Mouse (Mus musculus) hindbrain, embryonic 11.5 days (tissue): ENCODE results near the gene Ccdc69. TPM values are rescaled to one million over a fixed set of nuclear protein-coding genes. Genes with fewer than 3 reads are reported as not detected.
"Not testable (repeated sequence)": the region's sequence is repeated elsewhere in the genome, so short reads cannot be mapped to it uniquely, and the experiment has no call there.

Experiments used
- ATAC-seq: fragments of 200-750 bp; cut with Nextera tagmentation; 2 replicates; pipeline ENCODE4 v1.8.0; 2017; ENCODE audit warnings: mild to moderate bottlenecking, moderate TSS enrichment, moderate library complexity; ENCODE audit not compliant: low FRiP score
- DNase-seq: peaks from one replicate; pipeline ENCODE4 v3.0.0-alpha.2; 2015; ENCODE audit warnings: low spot score
- H3K27ac ChIP-seq: fragments of 300-500 bp; sonication (generic); 2 replicates; pipeline ENCODE4 v1.5.1; 2014; ENCODE audit warnings: mild to moderate bottlenecking, low read depth, low read length
- H3K27me3 ChIP-seq: fragments of 300-500 bp; sonication (generic); 2 replicates; pipeline ENCODE4 v1.6.1; 2014; ENCODE audit warnings: mild to moderate bottlenecking, low read length, moderate library complexity, mixed read lengths; ENCODE audit not compliant: control insufficient read depth, insufficient read depth
- H3K36me3 ChIP-seq: fragments of 300-500 bp; sonication (generic); 2 replicates; pipeline ENCODE4 v1.6.1; 2014; ENCODE audit warnings: mild to moderate bottlenecking, low read length, moderate library complexity, mixed read lengths; ENCODE audit not compliant: control insufficient read depth, insufficient read depth
- H3K4me1 ChIP-seq: fragments of 300-500 bp; sonication (generic); replicated peaks from 2 replicates; pipeline ENCODE4 v1.6.1; 2014; ENCODE audit warnings: low read length, mixed read lengths; ENCODE audit not compliant: control insufficient read depth, insufficient read depth
- H3K4me2 ChIP-seq: fragments of 300-500 bp; sonication (generic); replicated peaks from 2 replicates; pipeline ENCODE4 v1.6.1; 2014; ENCODE audit warnings: mild to moderate bottlenecking, low read depth, low read length
- H3K4me3 ChIP-seq: fragments of 300-500 bp; sonication (generic); 2 replicates; pipeline ENCODE4 v1.5.1; 2014; ENCODE audit warnings: low read depth, low read length
- H3K9ac ChIP-seq: fragments of 300-500 bp; sonication (generic); 2 replicates; pipeline ENCODE4 v1.6.1; 2014; ENCODE audit warnings: low read depth, low read length
- H3K9me3 ChIP-seq: fragments of 300-500 bp; sonication (generic); 2 replicates; pipeline ENCODE4 v1.6.1; 2016; ENCODE audit warnings: low read length; ENCODE audit not compliant: control insufficient read depth
- WGBS: fragments of 180-500 bp; shearing (Covaris S2); extraction: QIAGEN DNeasy Blood & Tissue Kit; methylation state at CpG from one replicate; pipeline ENCODE4 v1.1.7; 2014; 5-methylcytosine and 5-hydroxymethylcytosine counted together
- polyA plus RNA-seq: library from polyadenylated mRNA; unstranded; fragments of >200 nt; fragmentation: Nextera tagmentation; extraction: Ambion mirVana; gene quantifications from 2 replicates; pipeline ENCODE4 v1.2.1, GENCODE M21; 2014

Gene Ccdc69
- 0.36 and 1.1 TPM in 2 replicates for polyA plus RNA-seq

DNA sequence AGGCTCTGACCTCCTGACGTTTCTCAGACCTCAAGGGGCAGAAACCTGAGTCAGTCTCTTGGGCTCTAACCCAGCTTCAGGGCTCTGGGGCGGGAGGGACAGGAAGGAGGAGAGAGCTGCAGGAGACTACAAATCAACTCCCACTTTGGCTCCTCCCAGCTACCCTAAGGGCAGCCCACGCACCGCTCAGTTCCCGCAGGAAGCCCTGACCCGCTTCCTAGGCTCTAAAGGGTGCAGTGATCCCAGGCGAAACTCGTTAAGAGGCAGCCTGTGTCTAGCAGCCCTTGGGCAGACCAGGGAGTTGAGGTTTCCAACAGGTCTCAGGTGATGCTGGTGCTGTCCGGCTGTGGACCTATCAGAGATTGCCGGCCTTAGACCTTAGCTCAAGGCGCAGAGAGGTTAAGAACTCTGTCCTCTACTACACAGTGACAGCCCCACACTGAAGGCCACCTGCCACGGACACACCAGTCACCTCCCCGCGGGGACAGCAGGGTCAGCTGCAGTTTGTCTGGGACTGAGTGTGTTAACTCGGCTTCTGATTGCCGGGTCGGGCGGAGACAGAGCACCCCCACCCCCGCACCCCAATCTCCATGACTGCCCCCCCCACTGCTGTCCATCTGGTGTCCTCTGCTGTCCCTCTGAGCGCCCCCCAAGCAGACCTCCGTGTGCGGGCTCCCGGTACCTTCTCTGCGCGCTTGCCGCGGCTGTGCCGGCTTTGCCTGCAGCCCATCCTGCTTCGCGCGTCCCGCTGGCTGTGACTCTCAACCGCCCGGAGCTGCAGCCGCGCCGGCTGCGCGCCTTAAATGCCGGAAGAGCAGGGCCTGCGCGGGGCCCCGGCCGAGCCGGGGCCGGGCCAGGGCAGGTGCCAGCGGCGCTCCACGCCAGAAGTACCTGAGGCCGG, at the start of gene Ccdc69:
Gene Ccdc69, minus strand, starts transcription at position 801 of the 901 bp plus-strand sequence.
- H3K9ac ChIP-seq, result peak within 1 kb of the TSS; percentile 40
- no peak within 1 kb of the TSS for H3K27ac ChIP-seq
- peak within 1 kb of the TSS; percentile 77 for H3K4me2 ChIP-seq
- H3K36me3 ChIP-seq, result no peaks in the 10 kb centered on the region
- WGBS, result under 1% methylated on average over 48 of the region's 50 CpGs
- ATAC-seq (peak; percentile 40; the same call in 1 of the 2 replicates), DNase-seq (peak; percentile 67)
- H3K9me3 ChIP-seq, result no peaks in the 10 kb centered on the region
- no peaks in the 10 kb centered on the region for H3K4me1 ChIP-seq
- H3K27me3 ChIP-seq, result peaks cover 2% of the 10 kb centered on the region
- H3K4me3 ChIP-seq, result peak within 1 kb of the TSS; percentile 31

GRCm38 (mm10) chr11:55126663-55127062, 48.7 kb upstream of the Ccdc69 start:
- no peaks in the 10 kb centered on the region for H3K27me3 ChIP-seq

GRCm38 (mm10) chr11:55121430-55121829, 43.5 kb upstream of the Ccdc69 start:
- no peak for ATAC-seq
- no peak overlapping the region for H3K9ac ChIP-seq
- no peak overlapping the region for H3K4me2 ChIP-seq
- H3K9me3 ChIP-seq, result no peaks in the 10 kb centered on the region
- H3K27me3 ChIP-seq, result no peaks in the 10 kb centered on the region
- H3K36me3 ChIP-seq, result no peaks in the 10 kb centered on the region
- no peak for DNase-seq
- H3K27ac ChIP-seq, result no peak overlapping the region
- no peaks in the 10 kb centered on the region for H3K4me1 ChIP-seq
- H3K4me3 ChIP-seq, result no peak overlapping the region
- 97% methylated on average over 1 of the region's 1 CpGs for WGBS

More at GRCm38 (mm10) chr11:55126663-55127062, 48.7 kb upstream of the Ccdc69 start:
- ATAC-seq (no peak), DNase-seq (no peak)
- Histone ChIP-seq H3K4me2 (no peak overlapping the region), H3K9me3 (no peaks in the 10 kb centered on the region), H3K27ac (no peak overlapping the region), H3K4me3 (no peak overlapping the region), H3K36me3 (no peaks in the 10 kb centered on the region), H3K4me1 (no peaks in the 10 kb centered on the region), H3K9ac (no peak overlapping the region)
- 89% methylated on average over 3 of the region's 3 CpGs for WGBS

- Histone ChIP-seq H3K4me2 (no peak overlapping the region), H3K36me3 (no peaks in the 10 kb centered on the region), H3K27me3 (no peaks in the 10 kb centered on the region), H3K27ac (no peak overlapping the region), H3K4me1 (no peaks in the 10 kb centered on the region), H3K9me3 (no peaks in the 10 kb centered on the region), H3K9ac (no peak overlapping the region), H3K4me3 (no peak overlapping the region)
- WGBS, result 86% methylated on average over 8 of the region's 8 CpGs
- ATAC-seq, result no peak
- no peak for DNase-seq
Measured at GRCm38 (mm10) chr11:55120821-55121271, 42.9 kb upstream of the Ccdc69 start.

GRCm38 (mm10) chr11:55120279-55120678, 42.3 kb upstream of the Ccdc69 start:
- no peak for ATAC-seq
- Histone ChIP-seq H3K4me1 (no peaks in the 10 kb centered on the region), H3K27me3 (no peaks in the 10 kb centered on the region), H3K36me3 (no peaks in the 10 kb centered on the region), H3K4me2 (no peak overlapping the region), H3K27ac (no peak overlapping the region), H3K9ac (no peak overlapping the region), H3K4me3 (no peak overlapping the region), H3K9me3 (no peaks in the 10 kb centered on the region)
- DNase-seq, result no peak

- H3K9me3 ChIP-seq, result no peaks in the 10 kb centered on the region
- no peaks in the 10 kb centered on the region for H3K4me1 ChIP-seq
- H3K4me3 ChIP-seq, result no peak overlapping the region
- H3K27ac ChIP-seq, result no peak overlapping the region
- H3K4me2 ChIP-seq, result no peak overlapping the region
- no peak for ATAC-seq
- H3K27me3 ChIP-seq, result no peaks in the 10 kb centered on the region
- no peak overlapping the region for H3K9ac ChIP-seq
- H3K36me3 ChIP-seq, result no peaks in the 10 kb centered on the region
- DNase-seq, result no peak
- WGBS, result 85% methylated on average over 2 of the region's 2 CpGs
Measured at GRCm38 (mm10) chr11:55117031-55117430, 39.1 kb upstream of the Ccdc69 start.

DNA sequence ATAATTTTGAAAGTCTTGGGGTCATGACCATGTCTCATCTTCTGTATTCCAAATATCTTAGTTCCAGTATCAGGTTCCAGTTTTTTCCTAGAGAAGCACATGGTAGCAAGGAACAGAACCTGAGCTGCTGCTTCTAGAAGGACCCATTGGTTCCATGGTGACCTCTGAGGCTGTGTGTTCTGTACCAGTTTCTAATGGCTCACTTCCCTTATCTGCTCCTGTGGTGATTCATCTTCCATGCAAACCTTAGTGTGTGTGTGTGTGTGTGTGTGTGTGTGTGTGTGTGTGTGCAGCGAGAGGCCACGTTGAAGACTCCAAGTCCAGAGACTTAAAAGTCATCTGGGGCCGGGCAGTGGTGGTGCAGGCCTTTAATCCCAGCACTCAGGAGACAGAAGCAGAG, 38.1 kb upstream of the Ccdc69 start:
- no peaks in the 10 kb centered on the region for H3K4me1 ChIP-seq
- no peak for ATAC-seq
- no peaks in the 10 kb centered on the region for H3K9me3 ChIP-seq
- H3K36me3 ChIP-seq, result no peaks in the 10 kb centered on the region
- no peaks in the 10 kb centered on the region for H3K27me3 ChIP-seq
- no peak overlapping the region for H3K27ac ChIP-seq
- 89% methylated on average over 3 of the region's 3 CpGs for WGBS
- no peak for DNase-seq
- no peak overlapping the region for H3K4me2 ChIP-seq
- H3K9ac ChIP-seq, result no peak overlapping the region
- no peak overlapping the region for H3K4me3 ChIP-seq

DNA sequence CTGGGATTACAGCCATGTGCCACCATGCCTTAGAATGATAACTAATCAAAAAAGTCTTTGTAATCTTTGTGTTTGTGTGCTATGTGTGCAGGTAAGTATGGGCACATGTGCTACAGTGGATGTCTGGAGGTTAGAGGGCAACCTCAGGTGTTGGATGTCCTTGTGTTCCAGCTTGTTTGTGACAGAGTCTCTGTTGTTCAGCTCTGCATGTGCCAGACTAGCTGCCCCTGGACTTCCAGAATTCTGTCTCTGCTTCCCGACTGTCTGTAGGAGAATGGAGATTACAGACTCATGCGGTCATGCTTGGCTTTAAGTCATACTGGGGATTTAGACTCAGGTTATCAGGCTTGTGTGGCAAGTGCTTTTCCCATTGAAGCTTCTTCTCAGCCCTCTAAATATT, 36.4 kb upstream of the Ccdc69 start:
- ATAC-seq, result no peak
- no peak overlapping the region for H3K27ac ChIP-seq
- H3K27me3 ChIP-seq, result no peaks in the 10 kb centered on the region

GRCm38 (mm10) chr11:55113861-55114250, 35.9 kb upstream of the Ccdc69 start:
- H3K27me3 ChIP-seq, H3K27ac ChIP-seq, H3K4me3 ChIP-seq, DNase-seq, H3K4me1 ChIP-seq, H3K9ac ChIP-seq, H3K9me3 ChIP-seq, ATAC-seq, H3K4me2 ChIP-seq, H3K36me3 ChIP-seq: not testable (repeated sequence)
- WGBS, result 40% methylated on average over 4 of the region's 4 CpGs

More for the DNA sequence above, 36.4 kb upstream of the Ccdc69 start:
- H3K4me2 ChIP-seq, result no peak overlapping the region
- H3K4me1 ChIP-seq, result no peaks in the 10 kb centered on the region
- no peaks in the 10 kb centered on the region for H3K9me3 ChIP-seq
- H3K36me3 ChIP-seq, result no peaks in the 10 kb centered on the region
- 82% methylated on average over 2 of the region's 2 CpGs for WGBS
- H3K9ac ChIP-seq, result no peak overlapping the region
- no peak for DNase-seq
- H3K4me3 ChIP-seq, result no peak overlapping the region
